Mouse (Mus musculus): ENCODE measurements around the gene Sp7. TPM values are rescaled to one million over a fixed set of nuclear protein-coding genes. Genes with fewer than 3 reads are reported as not detected.

The Sp7 gene
- total RNA-seq, 2 experiments from 2014 or later, result 0.11 to 0.14 TPM

DNA sequence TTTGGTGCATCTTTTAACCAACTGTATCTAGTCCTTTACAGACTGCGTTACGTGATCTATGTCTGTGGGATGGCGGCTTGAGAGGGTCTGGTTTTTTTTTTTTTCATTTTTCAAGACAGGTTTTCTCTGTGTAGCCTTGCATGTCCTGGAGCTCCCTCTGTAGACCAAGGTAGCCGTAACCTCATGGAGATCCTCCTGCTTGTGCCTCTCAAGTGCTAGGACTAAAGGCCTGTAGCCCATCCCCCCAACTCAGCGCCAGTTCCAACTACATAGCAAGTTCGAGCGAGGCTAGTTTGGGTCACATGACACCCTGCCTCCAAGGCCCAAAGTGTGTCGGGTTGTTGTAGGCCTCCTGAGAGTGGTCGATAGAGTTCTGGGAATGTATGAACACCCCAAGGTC, 58.3 kb downstream of the Sp7 start:
- no peak for DNase-seq
- intact Hi-C loops (cut with DNase I; ENCODE audit: low total_unique reads), result no loop called here

Other genes with a start within 250 kb of the Sp7 start
- 10 to 100 TPM; 10.0 to 12.0 TPM for gene Spryd3, start 230.9 kb downstream of the Sp7 start, total RNA-seq (2021)
- 10 to 100 TPM; 65.6 to 80.6 TPM for gene Igfbp6, start 222.8 kb downstream of the Sp7 start, total RNA-seq (2021)
- under 1 TPM in 1 of 2 experiments, not detected in 1; 0.13 TPM for gene Soat2, start 216.7 kb downstream of the Sp7 start, total RNA-seq (2021)
- 10 to 100 TPM; 27.6 to 30.5 TPM for gene Zfp740, start 163.9 kb downstream of the Sp7 start, total RNA-seq (2021)
- 10 to 100 TPM; 14.1 to 15.6 TPM for gene Csad, start 162.5 kb downstream of the Sp7 start, total RNA-seq (2021)
- gene Itgb7, start 135.2 kb downstream of the Sp7 start, total RNA-seq (2021), result 1 to 10 TPM; 1.0 to 1.1 TPM
- 10 to 100 TPM; 12.9 to 13.2 TPM for gene Rarg, start 109.7 kb downstream of the Sp7 start, total RNA-seq (2021)
- gene Gm9918, start 96.6 kb downstream of the Sp7 start, total RNA-seq (2021), result not detected
- 10 to 100 TPM; 14.5 to 14.9 TPM for gene Mfsd5, start 87.7 kb downstream of the Sp7 start, total RNA-seq (2021)
- 1 to 10 TPM; 1.1 to 4.1 TPM for gene Espl1, start 70.9 kb downstream of the Sp7 start, total RNA-seq (2021)
- gene Pfdn5, start 41.1 kb downstream of the Sp7 start, total RNA-seq (2021), result 100 to 1,000 TPM; 212 to 228 TPM
- gene Myg1, start 35.5 kb downstream of the Sp7 start, total RNA-seq (2021), result 10 to 100 TPM; 17.6 to 19.0 TPM
- 1 to 10 TPM; 7.2 to 8.4 TPM for gene Aaas, start 16.4 kb downstream of the Sp7 start, total RNA-seq (2021)
- 10 to 100 TPM; 27.5 to 31.2 TPM for gene Sp1, start 39.0 kb upstream of the Sp7 start, total RNA-seq (2021)
- gene Amhr2, start 78.2 kb upstream of the Sp7 start, total RNA-seq (2021), result 1 to 10 TPM; 4.5 to 5.0 TPM
- gene Prr13, start 91.8 kb upstream of the Sp7 start, total RNA-seq (2021), result 10 to 100 TPM; 12.1 to 13.6 TPM
- 100 to 1,000 TPM; 382 to 414 TPM for gene Pcbp2, start 103.4 kb upstream of the Sp7 start, total RNA-seq (2021)
- gene Gm10337, start 136.5 kb upstream of the Sp7 start, total RNA-seq (2021), result not detected
- 1 to 10 TPM; 3.1 TPM for gene Map3k12, start 149.9 kb upstream of the Sp7 start, total RNA-seq (2021)
- 10 to 100 TPM; 37.9 to 40.2 TPM for gene Tarbp2, start 151.0 kb upstream of the Sp7 start, total RNA-seq (2021)
- gene Npff, start 157.8 kb upstream of the Sp7 start, total RNA-seq (2021), result 1 to 10 TPM; 1.4 to 1.7 TPM